ENCODE assay signal across 27 mouse cellular contexts in genomic region chr11:93450535-93450934, GRCm38 (mm10).
A peak's percentile ranks its signal among the peaks of the same experiment; 100 is the strongest.
DNase-seq lines count a peak whose midpoint lies in the region; ATAC-seq lines count a peak whose summit lies in the region.
"Had no signal": no experiment of that assay in that cellular context is flagged by ENCODE, and none has a peak within 500 bp of the region (broad histone marks: within the 10 kb centered on the region; RNA-seq: fewer than 3 reads in every experiment).

No protein-coding gene starts in this region.

- DNase-seq in cerebellum, postnatal 25 days = peak; percentile 33 to 35
- no peak for DNase-seq in cerebellum, adult 11 months
- DNase-seq in kidney, postnatal 25 days = no peak
- DNase-seq in kidney, postnatal 4 days = peak; percentile 6 to 20
- no peak for DNase-seq in kidney, postnatal 14 days
- peak; percentile 15 for DNase-seq in embryonic facial prominence, embryonic 14.5 days (ENCODE audit: low spot score)
- DNase-seq: adrenal gland, postnatal 14 days; cerebellum, adult 8-10 months; gastrocnemius, adult 2 months; gastrocnemius, postnatal 36 days; heart, adult 18-20 months; heart, postnatal 4 days; lung, postnatal 4 days; thymus, postnatal 4 days had no signal

- no peak overlapping the region for H3K9ac ChIP-seq in kidney, embryonic 14.5 days (ENCODE audit: low read depth, low read length)
- H3K9ac ChIP-seq in embryonic facial prominence, embryonic 14.5 days (ENCODE audit: low read depth, low read length) = no peak overlapping the region
- H3K9ac ChIP-seq: heart, embryonic 12.5 days; hindbrain, embryonic 15.5 days; intestine, embryonic 15.5 days; limb, embryonic 13.5 days; midbrain, embryonic 12.5 days; neural tube, embryonic 12.5 days had no signal

- no peaks in the 10 kb centered on the region for H3K36me3 ChIP-seq in kidney, embryonic 14.5 days (ENCODE audit: control insufficient read depth, insufficient read depth, low read length)
- H3K36me3 ChIP-seq in embryonic facial prominence, embryonic 14.5 days (ENCODE audit: control insufficient read depth, insufficient read depth, low read length) = no peaks in the 10 kb centered on the region
- H3K36me3 ChIP-seq: heart, embryonic 12.5 days; hindbrain, embryonic 15.5 days; intestine, embryonic 15.5 days; limb, embryonic 13.5 days; midbrain, embryonic 12.5 days; neural tube, embryonic 12.5 days had no signal

- no peak overlapping the region for H3K4me3 ChIP-seq in kidney, embryonic 14.5 days (ENCODE audit: low read length)
- H3K4me3 ChIP-seq in embryonic facial prominence, embryonic 14.5 days (ENCODE audit: low read depth, low read length) = no peak overlapping the region
- H3K4me3 ChIP-seq: gastrocnemius, adult 2 months; heart, embryonic 12.5 days; hindbrain, embryonic 15.5 days; intestine, embryonic 15.5 days; limb, embryonic 13.5 days; megakaryocyte, embryonic 14.5 days; midbrain, embryonic 12.5 days; myocyte; neural tube, embryonic 12.5 days had no signal

- peaks cover 3% of the 10 kb centered on the region; the same call in 1 of the 2 replicates for H3K4me1 ChIP-seq in kidney, embryonic 14.5 days (ENCODE audit: control insufficient read depth, insufficient read depth, low read length)
- no peaks in the 10 kb centered on the region for H3K4me1 ChIP-seq in embryonic facial prominence, embryonic 14.5 days (ENCODE audit: control insufficient read depth, insufficient read depth, low read length)
- H3K4me1 ChIP-seq: heart, embryonic 12.5 days; intestine, embryonic 15.5 days; megakaryocyte, embryonic 14.5 days; midbrain, embryonic 12.5 days; neural tube, embryonic 12.5 days had no signal

- WGBS in kidney, embryonic 14.5 days = 37% methylated on average over 7 of the region's 7 CpGs
- WGBS in embryonic facial prominence, embryonic 14.5 days = 62% methylated on average over 7 of the region's 7 CpGs

- H3K9me3 ChIP-seq in kidney, embryonic 14.5 days (ENCODE audit: control insufficient read depth, low read length) = no peaks in the 10 kb centered on the region
- H3K9me3 ChIP-seq in embryonic facial prominence, embryonic 14.5 days (ENCODE audit: control insufficient read depth, low read length) = no peaks in the 10 kb centered on the region
- H3K9me3 ChIP-seq: heart, embryonic 12.5 days; hindbrain, embryonic 15.5 days; intestine, embryonic 15.5 days; limb, embryonic 13.5 days; midbrain, embryonic 12.5 days; neural tube, embryonic 12.5 days had no signal

- H3K27me3 ChIP-seq in kidney, embryonic 14.5 days (ENCODE audit: control insufficient read depth, insufficient read depth, low read length) = no peaks in the 10 kb centered on the region
- H3K27me3 ChIP-seq in embryonic facial prominence, embryonic 14.5 days (replicated peaks; ENCODE audit: control insufficient read depth, insufficient read depth, low read length) = no peaks in the 10 kb centered on the region
- H3K27me3 ChIP-seq: heart, embryonic 12.5 days; hindbrain, embryonic 15.5 days; intestine, embryonic 15.5 days; limb, embryonic 13.5 days; megakaryocyte, embryonic 14.5 days; midbrain, embryonic 12.5 days; neural tube, embryonic 12.5 days had no signal

- no peak overlapping the region for H3K4me2 ChIP-seq in kidney, embryonic 14.5 days (replicated peaks; ENCODE audit: low read depth, low read length)
- H3K4me2 ChIP-seq in embryonic facial prominence, embryonic 14.5 days (ENCODE audit: low read depth, low read length) = no peak overlapping the region
- H3K4me2 ChIP-seq: heart, embryonic 12.5 days; hindbrain, embryonic 15.5 days; intestine, embryonic 15.5 days; limb, embryonic 13.5 days; liver, embryonic 11.5 days; midbrain, embryonic 12.5 days; neural tube, embryonic 12.5 days had no signal

- H3K27ac ChIP-seq in kidney, embryonic 14.5 days (ENCODE audit: low read depth, low read length) = no peak overlapping the region
- H3K27ac ChIP-seq in embryonic facial prominence, embryonic 14.5 days (replicated peaks; ENCODE audit: low read depth, low read length) = no peak overlapping the region
- H3K27ac ChIP-seq: gastrocnemius, adult 2 months; hindbrain, embryonic 15.5 days; intestine, embryonic 15.5 days; limb, embryonic 13.5 days; midbrain, embryonic 12.5 days; neural tube, embryonic 12.5 days had no signal

- ATAC-seq in kidney, embryonic 14.5 days (ENCODE audit: low FRiP score, low TSS enrichment) = peak; percentile 85
- no peak for ATAC-seq in embryonic facial prominence, embryonic 14.5 days (ENCODE audit: low read depth)
- ATAC-seq in erythroid progenitor cell, adult 5-6 weeks (replicated peaks; ENCODE audit: low FRiP score, poor library complexity, severe bottlenecking) = no peak
- ATAC-seq: forebrain, embryonic 16.5 days; intestine, embryonic 15.5 days; Patski had no signal

Comparison
In these comparisons a context has a peak if more than half of its experiments do, and no peak if none do; other contexts are left out.
1. DNase-seq: peak in cerebellum, postnatal 25 days (2 of 2), kidney, postnatal 4 days (2 of 2) and embryonic facial prominence, embryonic 14.5 days (single experiment); none in cerebellum, adult 11 months (single experiment), kidney, postnatal 25 days (0 of 2) and kidney, postnatal 14 days (single experiment).